Mouse (Mus musculus): ENCODE data around the gene Ptx4.

DNA sequence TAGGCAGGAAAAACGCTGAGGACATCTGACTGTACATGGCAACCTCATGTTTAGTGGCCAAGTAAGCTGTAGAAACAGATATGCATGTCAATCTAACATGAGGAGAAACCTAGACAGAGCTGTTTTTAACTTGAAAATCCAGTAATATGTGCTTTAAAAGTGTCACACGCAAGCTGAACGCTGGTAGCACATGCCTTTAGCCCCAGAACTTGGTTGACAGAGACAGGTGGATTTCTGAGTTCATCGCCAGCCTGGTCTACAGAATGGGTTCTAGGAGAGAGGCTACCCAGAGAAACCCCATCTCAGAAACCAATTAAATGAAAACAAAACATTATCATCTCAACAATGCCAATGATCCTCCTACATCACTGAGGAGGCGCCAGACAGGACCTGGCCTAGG lies 9.3 kb upstream of the Ptx4 start:
- no peak for TF ChIP-seq POLR2A (IDR thresholded peaks at IDR 0.05; ENCODE audit: borderline replicate concordance, low read depth, low read length)
- TF ChIP-seq CTCF (IDR thresholded peaks at IDR 0.05; ENCODE audit: low read depth, low read length), result no peak

Data from bone marrow macrophage, adult 2 months (primary cell).